Mouse (Mus musculus) adrenal gland, postnatal 25 days (tissue): ENCODE measurements around the gene Ghrl. TPM values are rescaled to one million over a fixed set of nuclear protein-coding genes. Genes with fewer than 3 reads are reported as not detected.
"Not testable (repeated sequence)": the region's sequence is repeated elsewhere in the genome, so short reads cannot be mapped to it uniquely, and the experiment has no call there.

Experiments used
- DNase-seq: peaks from one replicate; pipeline ENCODE4 v3.0.0; 2021; ENCODE audit warnings: mixed read lengths
- long read RNA-seq: library from polyadenylated mRNA; stranded (forward); transcript quantifications from one replicate; pipeline ENCODE4 v2.0.0, GENCODE M21; 2021
- total RNA-seq: library from RNA; stranded (reverse); gene quantifications from 2 replicates; pipeline ENCODE4 v1.2.3, GENCODE M21; 2021

Ghrl gene
- total RNA-seq: not detected in 2 replicates
- long read RNA-seq: 0 reads

DNA sequence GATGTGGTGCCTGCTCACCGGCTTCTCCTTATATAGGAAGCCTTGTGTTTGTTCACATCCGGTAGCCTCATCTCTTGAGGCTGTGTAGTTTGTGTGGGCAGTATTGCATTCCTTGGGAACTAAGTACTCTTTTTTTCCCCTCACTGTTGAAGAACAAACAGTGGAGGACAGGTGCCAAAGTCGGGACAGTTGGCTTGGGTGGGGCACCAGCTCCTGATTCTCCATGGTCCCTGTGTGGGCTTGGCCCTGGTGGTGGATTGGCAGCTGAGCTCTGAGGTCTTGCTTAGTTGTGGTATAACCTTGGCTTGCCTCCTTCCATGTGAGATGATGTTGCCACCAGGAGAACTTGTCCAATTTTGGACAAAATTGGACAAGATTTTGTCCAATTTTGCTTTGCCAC, at the start of gene Ghrl:
Gene Ghrl (minus strand): TSS at position 3 of the 400 bp plus-strand sequence.
- DNase-seq: no peak

DNA sequence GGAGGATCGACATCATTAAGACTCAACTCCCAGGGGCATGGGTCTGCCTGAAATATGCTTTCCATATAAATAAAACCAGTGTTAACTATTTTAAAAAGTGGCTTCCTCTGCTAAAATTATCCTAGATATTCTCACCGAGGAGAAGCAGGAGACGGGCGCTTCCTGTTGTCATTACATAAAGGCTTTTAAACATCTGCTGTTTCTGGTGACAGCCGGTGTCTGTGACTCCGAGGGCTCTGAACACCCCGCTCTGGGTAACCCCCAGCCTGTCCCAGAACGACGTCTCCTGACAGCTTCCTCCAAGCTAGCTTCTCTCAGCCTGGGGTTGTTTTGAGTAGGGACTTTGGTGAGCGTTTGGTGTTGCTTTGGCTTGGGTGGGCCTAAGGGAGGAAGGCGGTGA, 49.1 kb upstream of the Ghrl start:
- DNase-seq: no peak

- peak; percentile 28 for DNase-seq
Observed at GRCm38 (mm10) chr6:113761644-113762043, 42.0 kb upstream of the Ghrl start.

- DNase-seq: no peak
Observed at GRCm38 (mm10) chr6:113749119-113749685, 29.5 kb upstream of the Ghrl start.

GRCm38 (mm10) chr6:113748351-113748750, 28.7 kb upstream of the Ghrl start:
- DNase-seq: no peak

- no peak for DNase-seq
Observed at GRCm38 (mm10) chr6:113747284-113747683, 27.6 kb upstream of the Ghrl start.

- DNase-seq: no peak
Observed at GRCm38 (mm10) chr6:113745117-113745516, 25.4 kb upstream of the Ghrl start.

GRCm38 (mm10) chr6:113743111-113743510, 23.4 kb upstream of the Ghrl start:
- DNase-seq: no peak

DNA sequence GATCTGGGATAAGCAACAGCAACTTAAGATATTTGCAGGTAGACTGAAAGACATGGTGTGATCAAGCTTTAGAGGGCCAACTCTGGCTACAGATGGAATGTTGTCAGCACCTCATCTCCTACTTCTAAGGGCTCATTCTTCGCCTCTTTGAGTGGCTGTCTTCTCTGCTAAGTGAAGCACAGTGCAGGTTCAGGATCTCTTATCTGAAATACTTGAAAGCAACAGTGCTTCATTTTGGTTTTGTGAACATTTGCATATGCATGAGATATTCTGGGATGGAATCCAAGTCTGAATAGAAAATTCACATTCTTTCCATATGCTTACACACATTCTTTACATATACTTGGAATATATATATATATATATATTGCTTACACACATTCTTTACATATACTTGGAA, 22.6 kb upstream of the Ghrl start:
- DNase-seq: no peak

DNA sequence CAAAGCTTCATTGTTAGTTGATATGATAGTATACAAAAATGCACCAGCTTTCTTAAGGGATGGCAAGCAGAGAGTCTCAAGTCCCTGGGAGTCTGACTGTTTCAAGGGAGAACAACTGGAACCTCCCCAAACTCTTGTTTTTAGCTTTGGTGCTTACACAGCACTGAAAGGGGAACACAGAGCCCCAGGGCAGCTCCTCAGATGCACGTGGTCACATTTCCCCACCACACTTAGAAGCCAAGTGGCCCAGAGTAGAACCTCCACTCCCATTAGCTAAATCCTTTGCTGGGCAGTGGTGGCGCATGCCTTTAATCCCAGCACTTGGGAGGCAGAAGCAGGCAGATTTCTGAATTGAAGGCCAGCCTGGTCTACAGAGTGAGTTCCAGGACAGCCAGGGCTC, 21.7 kb upstream of the Ghrl start:
- DNase-seq: no peak

DNA sequence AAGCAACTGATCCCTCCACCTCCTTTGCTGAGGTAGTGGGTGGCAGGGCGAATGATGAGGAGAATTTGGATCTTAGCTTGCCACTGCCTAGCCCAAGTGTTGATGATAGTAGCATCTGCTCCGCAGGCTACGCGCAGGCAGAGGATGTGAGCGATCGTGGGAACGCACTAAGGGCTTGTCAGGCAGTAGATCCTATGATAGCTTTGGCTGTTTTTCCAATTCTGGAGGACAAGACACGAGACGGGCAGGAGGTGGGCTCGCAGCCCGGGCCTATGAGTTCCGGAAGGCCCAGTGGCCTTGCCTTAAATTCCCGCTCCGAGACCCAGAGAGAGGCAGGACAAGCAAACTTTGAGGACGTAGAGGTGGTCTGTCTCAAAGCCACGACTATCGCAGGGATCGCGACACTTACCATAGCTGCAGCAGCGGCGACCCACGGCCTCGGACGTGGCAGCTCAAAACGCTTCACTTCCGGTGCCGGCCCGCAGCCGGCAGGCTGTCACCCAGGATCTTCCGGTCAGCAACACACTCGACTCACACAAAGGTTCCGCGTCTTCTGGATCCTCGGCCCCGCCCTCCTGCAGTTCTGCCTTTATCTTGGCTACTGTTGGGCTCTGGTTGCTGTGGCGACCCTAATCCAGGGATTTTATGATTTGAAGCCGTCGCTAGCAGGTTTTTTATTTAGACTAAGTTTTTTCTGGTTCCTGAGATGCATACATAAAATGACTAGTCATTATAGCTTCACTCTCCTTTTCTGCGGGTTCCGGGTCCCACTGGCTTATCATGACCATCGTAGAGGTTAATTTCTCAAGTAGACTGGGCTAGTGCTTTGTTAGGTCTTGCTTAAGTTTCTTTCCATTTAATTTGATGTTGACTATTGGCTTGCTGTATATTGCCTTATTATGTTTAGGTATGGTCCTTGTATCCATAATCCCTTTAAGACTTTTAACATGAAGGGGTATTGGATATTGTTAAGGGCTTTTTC, 20.8 kb upstream of the Ghrl start, which contains the start of gene Sec13:
Gene Sec13 (minus strand): TSS at position 508 of the 982 bp plus-strand sequence.
- DNase-seq: peak; percentile 83

DNA sequence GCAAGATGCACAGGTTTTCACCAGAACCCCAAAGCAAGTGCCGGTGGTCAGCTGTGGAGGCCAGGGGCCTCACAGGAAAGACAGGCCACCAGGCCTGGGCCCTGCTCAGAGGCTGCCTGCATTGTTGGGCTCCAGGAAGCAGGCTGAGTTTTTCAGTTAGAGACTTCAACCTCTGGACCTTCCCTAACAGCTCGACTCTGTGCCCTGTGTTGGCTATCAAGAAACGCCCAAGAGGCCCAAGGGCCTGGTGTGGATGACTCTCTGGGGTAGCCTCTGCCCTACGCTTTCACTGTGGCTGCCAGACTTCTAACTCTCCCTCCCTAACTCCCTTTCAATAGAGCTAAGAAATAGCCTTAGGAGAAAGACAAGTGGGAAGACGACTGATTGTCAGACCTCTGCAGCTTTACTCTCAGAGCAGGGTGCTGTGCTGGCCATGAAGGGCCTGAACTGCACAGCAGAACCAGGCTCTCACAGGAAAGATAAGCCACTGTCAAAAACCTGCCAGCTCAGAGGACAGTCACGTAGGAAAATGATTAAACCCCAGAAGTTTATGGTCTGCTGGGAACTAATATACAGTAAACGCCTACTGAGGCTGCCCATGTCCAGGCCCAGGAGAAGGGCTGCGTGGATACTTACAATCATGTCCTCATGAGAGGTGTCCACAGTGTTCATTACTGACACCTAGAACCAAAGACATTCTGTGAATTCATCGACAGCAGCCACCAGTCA, 17.8 kb upstream of the Ghrl start:
- no peak for DNase-seq

- no peak for DNase-seq
Observed at GRCm38 (mm10) chr6:113731296-113731695, 11.6 kb upstream of the Ghrl start.

GRCm38 (mm10) chr6:113728181-113728580, 8.5 kb upstream of the Ghrl start:
- no peak for DNase-seq

GRCm38 (mm10) chr6:113721061-113721460, 1.4 kb upstream of the Ghrl start:
- no peak for DNase-seq

DNA sequence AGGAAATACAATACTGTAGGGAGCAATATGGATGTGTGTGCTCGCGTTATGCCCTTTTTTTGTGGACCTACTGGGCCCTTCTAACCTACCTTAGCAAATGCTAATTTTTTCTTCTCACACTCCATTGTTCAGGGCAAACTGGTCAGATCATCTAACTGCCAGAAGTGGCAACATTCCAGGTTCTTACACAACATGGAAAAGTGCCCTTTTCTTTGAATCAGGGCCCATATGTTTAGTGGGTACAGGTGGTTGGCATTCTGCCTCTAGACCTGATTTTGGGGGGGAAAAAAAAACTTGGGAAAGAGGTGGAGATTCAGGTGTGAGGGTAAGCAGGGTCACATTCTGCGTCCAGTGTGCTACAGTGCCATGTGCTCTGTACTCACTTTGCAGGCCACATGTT, 2.1 kb downstream of the Ghrl start:
- no peak for DNase-seq

GRCm38 (mm10) chr6:113714797-113715196, 4.9 kb downstream of the Ghrl start:
- DNase-seq: no peak

DNA sequence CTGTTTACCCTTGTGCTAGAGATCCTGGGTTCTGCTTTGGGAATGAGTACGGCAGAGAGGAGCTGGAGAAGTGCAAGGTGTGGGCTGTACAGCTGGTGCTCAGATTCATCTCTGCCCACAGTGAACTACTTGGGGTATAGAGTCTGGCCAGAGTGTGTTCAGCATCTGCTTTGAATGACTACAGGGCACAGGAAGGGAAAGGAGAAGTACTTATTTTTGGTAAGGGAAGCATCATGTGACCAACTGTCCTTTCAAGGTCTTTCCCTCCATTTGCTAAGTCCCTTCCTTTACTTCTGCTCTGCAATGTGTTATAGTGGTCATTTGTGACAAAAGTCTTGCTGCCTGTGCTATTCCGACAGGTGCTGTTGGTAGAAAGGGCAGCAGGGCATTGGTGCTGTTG, 5.4 kb downstream of the Ghrl start:
- DNase-seq: no peak

- DNase-seq: not testable (repeated sequence)
Observed at GRCm38 (mm10) chr6:113713389-113713788, 6.3 kb downstream of the Ghrl start.

GRCm38 (mm10) chr6:113712718-113713117, 7.0 kb downstream of the Ghrl start:
- no peak for DNase-seq

DNA sequence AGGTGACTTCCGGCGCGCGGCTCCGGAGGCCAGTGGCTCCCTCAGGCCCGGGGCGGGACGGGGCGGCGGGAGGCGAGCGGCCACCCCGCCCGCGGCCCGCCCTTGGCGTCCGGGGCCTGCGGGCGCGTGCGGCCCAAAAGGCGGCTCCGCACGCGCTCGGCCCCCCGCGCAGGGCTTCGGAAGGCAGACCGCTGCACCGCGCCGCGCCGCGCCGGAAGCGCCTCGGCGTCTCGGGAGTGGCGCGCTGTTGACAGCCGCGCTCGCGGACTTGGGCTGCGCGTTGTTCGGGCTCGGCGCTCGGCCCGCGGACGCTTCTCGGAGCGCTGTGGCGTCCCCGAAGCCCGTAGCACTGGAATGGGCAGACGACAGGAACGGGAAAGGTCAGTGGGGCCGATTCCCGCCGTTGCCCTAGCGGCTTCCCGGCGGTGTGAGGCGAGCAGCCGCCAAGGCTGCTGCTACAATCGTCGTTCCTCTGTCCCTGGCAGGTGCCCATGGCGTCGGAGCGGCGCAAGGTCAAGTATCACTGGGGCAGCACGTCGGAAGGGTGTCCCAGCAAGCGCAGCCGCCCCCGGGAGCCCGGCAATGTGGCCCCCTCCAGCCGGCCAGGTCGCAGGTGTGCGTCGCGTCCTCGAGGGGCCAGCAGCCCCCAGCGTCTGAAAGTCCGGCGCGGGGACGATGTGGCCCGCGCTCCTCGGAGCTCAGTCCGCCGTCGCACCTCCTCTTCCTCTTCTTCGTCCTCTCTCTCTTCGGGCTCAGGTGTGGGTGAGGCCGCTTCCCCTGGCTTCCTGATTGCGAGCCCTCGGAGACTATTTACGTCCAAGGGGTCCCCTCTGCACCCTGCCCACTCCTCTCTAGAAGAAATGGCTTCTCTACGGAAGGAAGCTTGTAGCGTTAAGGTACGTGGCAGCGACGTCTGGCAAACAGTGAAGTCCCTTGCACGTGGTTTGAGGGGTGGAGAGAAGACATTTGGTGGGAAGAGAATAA, 22.2 kb downstream of the Ghrl start:
- peak; percentile 45 for DNase-seq
